Mouse (Mus musculus) embryonic facial prominence, embryonic 11.5 days (tissue): ENCODE measurements around the gene Gimap4. TPM values are rescaled to one million over a fixed set of nuclear protein-coding genes. Genes with fewer than 3 reads are reported as not detected.

Experiments used
- ATAC-seq: fragments of 200-750 bp; cut with Nextera tagmentation; replicated peaks from 2 replicates; pipeline ENCODE4 v1.8.0; 2017; ENCODE audit warnings: low read depth; ENCODE audit not compliant: insufficient number of reproducible peaks, low FRiP score, low TSS enrichment
- DNase-seq: peaks from one replicate; pipeline ENCODE4 v3.0.0-alpha.2; 2015; ENCODE audit warnings: low spot score
- H3K27ac ChIP-seq: fragments of 300-500 bp; sonication (generic); replicated peaks from 2 replicates; pipeline ENCODE4 v1.5.1; 2014; ENCODE audit warnings: mild to moderate bottlenecking, low read depth, low read length, control low read depth
- H3K27me3 ChIP-seq: fragments of 300-500 bp; sonication (generic); 2 replicates; pipeline ENCODE4 v1.6.1; 2014; ENCODE audit warnings: mild to moderate bottlenecking, low read length, moderate library complexity, mixed read lengths; ENCODE audit not compliant: control insufficient read depth, insufficient read depth
- H3K36me3 ChIP-seq: fragments of 300-500 bp; sonication (generic); replicated peaks from 2 replicates; pipeline ENCODE4 v1.6.1; 2014; ENCODE audit warnings: low read depth, mild to moderate bottlenecking, low read length, moderate library complexity, mixed read lengths; ENCODE audit not compliant: control insufficient read depth, insufficient read depth
- H3K4me1 ChIP-seq: fragments of 300-500 bp; sonication (generic); 2 replicates; pipeline ENCODE4 v1.6.1; 2014; ENCODE audit warnings: low read length, mixed read lengths; ENCODE audit not compliant: control insufficient read depth, insufficient read depth
- H3K4me2 ChIP-seq: fragments of 300-500 bp; sonication (generic); 2 replicates; pipeline ENCODE4 v1.6.1; 2014; ENCODE audit warnings: low read depth, mild to moderate bottlenecking, control low read depth, low read length, moderate library complexity
- H3K4me3 ChIP-seq: fragments of 300-500 bp; sonication (generic); 2 replicates; pipeline ENCODE4 v1.5.1; 2014; ENCODE audit warnings: low read depth, low read length, control low read depth
- H3K9ac ChIP-seq: fragments of 300-500 bp; sonication (generic); replicated peaks from 2 replicates; pipeline ENCODE4 v1.6.1; 2014; ENCODE audit warnings: mild to moderate bottlenecking, control low read depth, low read length
- H3K9me3 ChIP-seq: fragments of 300-500 bp; sonication (generic); replicated peaks from 2 replicates; pipeline ENCODE4 v1.6.1; 2016; ENCODE audit warnings: mild to moderate bottlenecking, low read length, inconsistent platforms, mixed read lengths; ENCODE audit not compliant: control insufficient read depth
- WGBS: fragments of 180-500 bp; shearing (Covaris S2); extraction: QIAGEN DNeasy Blood & Tissue Kit; methylation state at CpG from one replicate; pipeline ENCODE4 v1.1.7; 2014; 5-methylcytosine and 5-hydroxymethylcytosine counted together
- polyA plus RNA-seq: library from polyadenylated mRNA; unstranded; fragments of >200 nt; fragmentation: Nextera tagmentation; extraction: Ambion mirVana; gene quantifications from 2 replicates; pipeline ENCODE4 v1.2.1, GENCODE M21; 2014

Gene Gimap4
- polyA plus RNA-seq, 1 experiment from 2014 or later: 10.2 TPM

- Histone ChIP-seq H3K9ac (no peak overlapping the region), H3K4me3 (no peak overlapping the region), H3K4me1 (no peaks in the 10 kb centered on the region), H3K27ac (no peak overlapping the region), H3K36me3 (no peaks in the 10 kb centered on the region), H3K9me3 (no peaks in the 10 kb centered on the region), H3K4me2 (no peak overlapping the region), H3K27me3 (no peaks in the 10 kb centered on the region)
- WGBS: 82% methylated on average over 4 of the region's 4 CpGs
- ATAC-seq: no peak
- no peak for DNase-seq
Measured at GRCm38 (mm10) chr6:48646309-48646690, 38.0 kb upstream of the Gimap4 start.

- WGBS: 43% methylated on average over 3 of the region's 3 CpGs
- Histone ChIP-seq H3K27ac (no peak within 1 kb of the TSS), H3K4me3 (no peak within 1 kb of the TSS), H3K36me3 (no peaks in the 10 kb centered on the region), H3K9me3 (no peaks in the 10 kb centered on the region), H3K4me2 (no peak within 1 kb of the TSS), H3K9ac (no peak within 1 kb of the TSS), H3K27me3 (no peaks in the 10 kb centered on the region), H3K4me1 (no peaks in the 10 kb centered on the region)
- no peak for DNase-seq
- no peak for ATAC-seq
Measured at GRCm38 (mm10) chr6:48646995-48647394, 37.4 kb upstream of the Gimap4 start, which contains the start of gene Gimap8. Gimap8 (plus strand) TSS chr6:48647234.

- Histone ChIP-seq H3K4me1 (no peaks in the 10 kb centered on the region), H3K4me2 (no peak overlapping the region), H3K27me3 (no peaks in the 10 kb centered on the region), H3K4me3 (no peak overlapping the region), H3K36me3 (no peaks in the 10 kb centered on the region), H3K9me3 (no peaks in the 10 kb centered on the region), H3K9ac (no peak overlapping the region), H3K27ac (no peak overlapping the region)
- ATAC-seq (no peak), DNase-seq (no peak)
- 91% methylated on average over 2 of the region's 2 CpGs for WGBS
Measured at GRCm38 (mm10) chr6:48647611-48648010, 36.7 kb upstream of the Gimap4 start.

DNA sequence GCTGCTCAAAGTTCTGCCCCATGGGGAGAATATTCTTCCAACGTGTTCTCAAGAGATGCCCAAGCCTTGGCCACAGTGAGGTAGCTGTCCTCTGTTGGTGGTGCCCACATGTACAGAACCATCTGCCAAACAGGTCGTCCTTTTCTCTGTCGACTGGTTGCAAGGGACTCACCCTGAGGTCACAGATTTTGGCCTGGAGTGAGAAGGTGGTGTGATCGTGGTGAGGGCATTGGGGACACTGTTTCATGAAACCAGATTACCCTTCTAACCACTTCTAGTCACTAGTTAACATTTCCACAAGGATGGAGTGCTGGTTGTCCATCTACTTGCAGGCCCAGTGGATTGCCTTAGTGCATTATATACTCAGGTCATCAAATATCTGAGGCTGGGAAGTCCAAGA lies 35.6 kb upstream of the Gimap4 start:
- Histone ChIP-seq H3K9me3 (no peaks in the 10 kb centered on the region), H3K9ac (no peak overlapping the region), H3K4me1 (no peaks in the 10 kb centered on the region), H3K4me2 (no peak overlapping the region), H3K36me3 (no peaks in the 10 kb centered on the region), H3K4me3 (no peak overlapping the region), H3K27ac (no peak overlapping the region), H3K27me3 (no peaks in the 10 kb centered on the region)
- ATAC-seq: no peak
- DNase-seq: no peak
- WGBS: 82% methylated on average over 4 of the region's 4 CpGs

DNA sequence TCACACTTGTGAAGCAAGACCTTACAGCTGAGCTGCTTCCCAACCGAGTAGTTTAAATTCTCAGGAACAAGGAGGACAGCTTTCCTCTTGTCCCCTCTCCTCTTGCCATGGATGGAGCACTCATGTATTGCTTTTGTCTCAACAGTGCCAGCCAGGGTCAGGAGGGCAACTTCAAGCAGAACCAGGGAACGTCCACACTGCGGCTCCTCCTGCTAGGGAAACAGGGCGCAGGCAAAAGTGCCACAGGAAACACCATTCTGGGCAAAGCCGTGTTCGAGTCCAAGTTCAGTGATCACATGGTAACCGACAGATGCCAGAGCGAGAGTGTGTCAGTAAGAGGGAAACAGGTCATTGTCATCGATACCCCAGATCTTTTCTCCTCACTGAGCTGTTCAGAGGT lies 34.3 kb upstream of the Gimap4 start:
- Histone ChIP-seq H3K9me3 (no peaks in the 10 kb centered on the region), H3K36me3 (no peaks in the 10 kb centered on the region), H3K27ac (no peak overlapping the region), H3K4me2 (no peak overlapping the region), H3K4me1 (no peaks in the 10 kb centered on the region), H3K9ac (no peak overlapping the region), H3K4me3 (no peak overlapping the region), H3K27me3 (no peaks in the 10 kb centered on the region)
- DNase-seq (no peak), ATAC-seq (no peak)
- 87% methylated on average over 9 of the region's 9 CpGs for WGBS

DNA sequence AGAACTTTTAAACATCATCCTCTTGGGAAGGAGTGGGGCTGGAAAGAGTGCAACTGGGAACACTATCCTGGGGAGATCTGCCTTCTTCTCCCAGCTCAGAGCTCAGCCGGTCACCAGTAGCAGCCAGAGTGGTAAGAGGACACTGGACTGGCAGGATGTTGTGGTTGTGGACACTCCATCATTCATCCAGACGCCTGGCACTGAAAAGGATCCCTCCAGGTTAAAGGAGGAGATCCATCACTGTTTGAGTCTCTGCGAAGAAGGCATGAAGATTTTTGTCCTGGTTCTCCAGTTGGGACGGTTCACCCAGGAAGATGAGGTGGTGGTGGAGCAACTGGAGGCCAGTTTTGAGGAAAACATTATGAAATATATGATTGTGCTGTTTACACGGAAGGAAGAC lies 25.6 kb upstream of the Gimap4 start:
- no peaks in the 10 kb centered on the region for H3K9me3 ChIP-seq
- no peak overlapping the region for H3K4me2 ChIP-seq
- H3K27ac ChIP-seq: no peak overlapping the region
- no peaks in the 10 kb centered on the region for H3K4me1 ChIP-seq
- WGBS: 80% methylated on average over 5 of the region's 5 CpGs
- no peak overlapping the region for H3K9ac ChIP-seq
- no peaks in the 10 kb centered on the region for H3K27me3 ChIP-seq
- no peaks in the 10 kb centered on the region for H3K36me3 ChIP-seq
- ATAC-seq (no peak), DNase-seq (no peak)
- H3K4me3 ChIP-seq: no peak overlapping the region

- no peaks in the 10 kb centered on the region for H3K27me3 ChIP-seq
- DNase-seq (no peak), ATAC-seq (no peak)
- no peaks in the 10 kb centered on the region for H3K36me3 ChIP-seq
- no peak overlapping the region for H3K9ac ChIP-seq
- no peak overlapping the region for H3K4me2 ChIP-seq
- H3K9me3 ChIP-seq: no peaks in the 10 kb centered on the region
- WGBS: 85% methylated on average over 4 of the region's 4 CpGs
- no peak overlapping the region for H3K27ac ChIP-seq
- no peak overlapping the region for H3K4me3 ChIP-seq
- H3K4me1 ChIP-seq: no peaks in the 10 kb centered on the region
Measured at GRCm38 (mm10) chr6:48664750-48665149, 19.6 kb upstream of the Gimap4 start.

DNA sequence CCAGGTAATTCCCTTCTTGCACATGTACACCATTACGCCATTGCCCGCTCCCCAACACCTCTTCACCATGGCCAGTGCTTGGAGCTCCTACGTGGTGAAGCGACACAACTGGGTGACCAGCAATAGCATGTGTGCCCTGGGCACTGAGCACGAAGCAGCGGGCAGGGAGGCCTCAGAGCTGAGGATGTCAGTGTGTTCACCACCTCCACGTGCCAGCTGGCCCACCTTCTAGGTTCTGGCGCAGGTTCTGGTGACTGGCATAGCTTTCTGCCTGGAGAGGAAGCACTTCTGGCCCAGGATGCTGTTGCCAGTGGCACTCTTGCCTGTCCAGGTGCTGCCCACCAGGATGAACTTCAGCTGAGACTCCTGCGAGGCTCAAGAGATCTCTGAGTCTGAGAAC lies 18.9 kb upstream of the Gimap4 start:
- H3K27ac ChIP-seq: no peak overlapping the region
- no peaks in the 10 kb centered on the region for H3K27me3 ChIP-seq
- no peak overlapping the region for H3K9ac ChIP-seq
- WGBS: 92% methylated on average over 9 of the region's 9 CpGs
- no peak for DNase-seq
- H3K4me3 ChIP-seq: no peak overlapping the region
- H3K36me3 ChIP-seq: no peaks in the 10 kb centered on the region
- H3K4me1 ChIP-seq: no peaks in the 10 kb centered on the region
- H3K9me3 ChIP-seq: no peaks in the 10 kb centered on the region
- ATAC-seq: no peak
- H3K4me2 ChIP-seq: no peak overlapping the region
